Mouse (Mus musculus) stomach, postnatal 0 days (tissue): ENCODE data around the gene Ccl17. TPM values are rescaled to one million over a fixed set of nuclear protein-coding genes. Genes with fewer than 3 reads are reported as not detected.
"Not testable (repeated sequence)": the region's sequence is repeated elsewhere in the genome, so short reads cannot be mapped to it uniquely, and the experiment has no call there.

ENCODE experiments used
- ATAC-seq: fragments of 200-750 bp; cut with Nextera tagmentation; 2 replicates; pipeline ENCODE4 v1.8.0; 2017; ENCODE audit not compliant: low FRiP score, low TSS enrichment
- DNase-seq: peaks from one replicate; pipeline ENCODE4 v3.0.0-alpha.2; 2016; ENCODE audit warnings: low spot score
- H3K27ac ChIP-seq: fragments of 300-500 bp; sonication (generic); replicated peaks from 2 replicates; pipeline ENCODE4 v1.5.1; 2014; ENCODE audit warnings: mild to moderate bottlenecking, control low read depth
- H3K27me3 ChIP-seq: fragments of 300-500 bp; sonication (generic); 2 replicates; pipeline ENCODE4 v1.6.1; 2014; ENCODE audit warnings: low read length; ENCODE audit not compliant: control insufficient read depth, insufficient read depth
- H3K36me3 ChIP-seq: fragments of 300-500 bp; sonication (generic); 2 replicates; pipeline ENCODE4 v1.6.1; 2014; ENCODE audit warnings: low read length, mixed read lengths; ENCODE audit not compliant: control insufficient read depth, insufficient read depth
- H3K4me1 ChIP-seq: fragments of 300-500 bp; sonication (generic); replicated peaks from 2 replicates; pipeline ENCODE4 v1.6.1; 2014; ENCODE audit warnings: antibody characterized with exemption; ENCODE audit not compliant: control insufficient read depth, insufficient read depth
- H3K4me2 ChIP-seq: fragments of 300-500 bp; sonication (generic); replicated peaks from 2 replicates; pipeline ENCODE4 v1.6.1; 2014; ENCODE audit warnings: low read depth, mild to moderate bottlenecking, control low read depth, moderate library complexity
- H3K4me3 ChIP-seq: fragments of 300-500 bp; sonication (generic); 2 replicates; pipeline ENCODE4 v1.5.1; 2014; ENCODE audit warnings: low read depth, low read length, control low read depth
- H3K9ac ChIP-seq: fragments of 300-500 bp; sonication (generic); 2 replicates; pipeline ENCODE4 v1.6.1; 2014; ENCODE audit warnings: mild to moderate bottlenecking, low read length, control low read depth, mixed read lengths
- H3K9me3 ChIP-seq: fragments of 300-500 bp; sonication (generic); 2 replicates; pipeline ENCODE4 v1.6.1; 2016; ENCODE audit warnings: low read length; ENCODE audit not compliant: control insufficient read depth
- CTCF ChIP-seq: IDR thresholded peaks from 2 replicates; pipeline ENCODE4 v1.5.1; 2016; ENCODE audit warnings: antibody characterized with exemption, low read depth, mild to moderate bottlenecking, moderate library complexity
- EP300 ChIP-seq: optimal IDR thresholded peaks from 2 replicates; pipeline ENCODE3; 2016; ENCODE audit warnings: antibody characterized with exemption
- WGBS: fragments of 180-500 bp; shearing (Covaris S2); extraction: QIAGEN DNeasy Blood & Tissue Kit; methylation state at CpG from one replicate; pipeline ENCODE4 v1.1.7; 2014; 5-methylcytosine and 5-hydroxymethylcytosine counted together
- polyA plus RNA-seq: library from polyadenylated mRNA; unstranded; fragments of >200 nt; fragmentation: Nextera tagmentation; extraction: Ambion mirVana; gene quantifications from 2 replicates; pipeline ENCODE4 v1.2.1, GENCODE M21; 2015

The Ccl17 gene
- polyA plus RNA-seq, 1 experiment from 2014 or later: 0.55 TPM

GRCm38 (mm10) chr8:94825170-94825569 lies 14.9 kb downstream of the Ccl17 start:
- no peaks in the 10 kb centered on the region for H3K27me3 ChIP-seq
- no peaks in the 10 kb centered on the region for H3K9me3 ChIP-seq
- H3K9ac ChIP-seq: no peak overlapping the region
- whole genome bisulfite sequencing: 83% methylated on average over 6 of the region's 6 CpGs
- TF ChIP-seq EP300: no peak
- no peak for TF ChIP-seq CTCF
- no peak overlapping the region for H3K27ac ChIP-seq
- H3K4me2 ChIP-seq: no peak overlapping the region
- H3K4me1 ChIP-seq: no peaks in the 10 kb centered on the region
- H3K36me3 ChIP-seq: peaks cover 20% of the 10 kb centered on the region
- no peak for ATAC-seq
- H3K4me3 ChIP-seq: no peak overlapping the region
- DNase-seq: no peak

DNA sequence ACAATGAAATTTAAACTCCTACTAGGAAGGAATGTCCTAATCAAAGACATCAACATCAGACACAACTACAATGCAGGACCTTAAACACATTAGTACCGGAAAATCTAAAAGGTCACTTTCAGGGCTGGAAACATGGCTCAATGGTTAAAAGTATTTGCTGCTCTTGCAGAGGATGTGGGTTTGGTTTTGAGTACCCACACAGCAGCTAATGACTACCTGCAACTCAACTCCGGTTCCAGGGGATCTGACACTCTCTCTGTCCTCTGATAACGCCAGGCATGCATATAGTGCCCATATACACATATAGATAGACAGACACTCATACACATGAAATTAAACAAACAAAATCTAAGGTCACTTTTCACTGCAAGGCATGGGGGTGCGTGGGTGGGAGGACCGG lies 16.0 kb downstream of the Ccl17 start:
- 95% methylated on average over 5 of the region's 5 CpGs for WGBS
- Histone ChIP-seq H3K27me3 (no peaks in the 10 kb centered on the region), H3K9me3 (no peaks in the 10 kb centered on the region), H3K36me3 (peaks cover 20% of the 10 kb centered on the region), H3K4me2 (no peak overlapping the region), H3K4me3 (no peak overlapping the region), H3K4me1 (no peaks in the 10 kb centered on the region), H3K9ac (no peak overlapping the region), H3K27ac (no peak overlapping the region)
- DNase-seq (no peak), ATAC-seq (no peak)
- TF ChIP-seq CTCF (no peak), EP300 (no peak)

GRCm38 (mm10) chr8:94828284-94828683 lies 18.0 kb downstream of the Ccl17 start:
- Histone ChIP-seq H3K27ac (no peak overlapping the region), H3K36me3 (peaks cover 22% of the 10 kb centered on the region), H3K4me2 (no peak overlapping the region), H3K27me3 (no peaks in the 10 kb centered on the region), H3K4me3 (no peak overlapping the region), H3K4me1 (no peaks in the 10 kb centered on the region), H3K9me3 (no peaks in the 10 kb centered on the region), H3K9ac (no peak overlapping the region)
- DNase-seq (no peak), ATAC-seq (no peak)
- WGBS: 83% methylated on average over 6 of the region's 6 CpGs
- TF ChIP-seq CTCF: no peak
- TF ChIP-seq EP300: no peak

DNA sequence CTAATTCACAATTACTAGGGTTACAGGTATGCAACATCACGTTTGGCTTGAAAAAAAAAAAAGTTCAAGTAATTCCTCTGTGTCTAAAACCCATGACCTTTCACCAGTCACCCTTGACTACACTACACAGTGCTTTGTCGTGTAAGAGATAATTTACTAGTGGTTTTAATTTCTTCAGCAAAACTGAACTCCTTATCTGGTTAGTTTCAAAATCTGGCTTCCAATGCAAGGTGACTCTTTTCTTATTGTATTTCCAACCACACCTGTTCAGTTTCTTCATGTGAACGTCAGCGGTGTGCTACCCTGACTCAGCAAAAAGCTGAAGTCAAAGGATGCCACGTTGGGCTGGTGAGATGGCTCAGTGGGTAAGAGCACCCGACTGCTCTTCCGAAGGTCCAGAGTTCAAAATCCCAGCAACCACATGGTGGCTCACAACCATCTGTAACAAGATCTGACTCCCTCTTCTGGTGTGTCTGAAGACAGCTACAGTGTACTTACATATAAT lies 23.7 kb downstream of the Ccl17 start:
- not testable (repeated sequence) for H3K4me3 ChIP-seq, H3K4me2 ChIP-seq, H3K9ac ChIP-seq, H3K4me1 ChIP-seq, DNase-seq, H3K27me3 ChIP-seq, ATAC-seq, H3K27ac ChIP-seq, H3K36me3 ChIP-seq, H3K9me3 ChIP-seq
- WGBS: 60% methylated on average over 7 of the region's 7 CpGs

DNA sequence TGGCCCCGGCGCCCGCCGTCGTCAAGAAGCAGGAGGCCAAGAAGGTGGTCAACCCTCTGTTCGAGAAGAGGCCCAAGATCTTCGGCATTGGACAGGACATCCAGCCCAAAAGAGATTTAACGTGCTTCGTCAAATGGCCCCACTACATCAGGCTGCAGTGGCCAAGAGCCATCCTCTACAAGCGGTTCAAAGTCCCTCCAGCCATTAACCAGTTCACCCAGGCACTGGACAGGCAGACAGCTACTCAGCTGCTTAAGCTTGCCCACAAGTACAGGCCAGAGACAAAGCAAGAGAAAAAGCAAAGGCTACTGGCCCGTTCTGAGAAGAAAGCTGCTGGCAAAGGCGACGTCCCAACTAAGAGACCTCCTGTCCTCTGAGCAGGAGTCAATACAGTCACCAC lies 25.5 kb downstream of the Ccl17 start:
- not testable (repeated sequence) for H3K4me1 ChIP-seq, ATAC-seq, H3K4me3 ChIP-seq, H3K27me3 ChIP-seq, H3K9me3 ChIP-seq, H3K36me3 ChIP-seq, DNase-seq, H3K4me2 ChIP-seq, H3K27ac ChIP-seq, H3K9ac ChIP-seq
- 96% methylated on average over 13 of the region's 13 CpGs for WGBS

GRCm38 (mm10) chr8:94836456-94837240 lies 26.4 kb downstream of the Ccl17 start:
- Histone ChIP-seq H3K36me3 (peaks cover 3% of the 10 kb centered on the region; the same call in 1 of the 2 replicates), H3K4me1 (no peaks in the 10 kb centered on the region), H3K4me2 (peak overlapping the region; percentile 82), H3K27ac (0 out of 2 replicates have a peak overlapping the region, but pooled peaks have one; percentile 8), H3K4me3 (peak overlapping the region; percentile 89; the same call in 1 of the 2 replicates), H3K27me3 (no peaks in the 10 kb centered on the region), H3K9me3 (no peaks in the 10 kb centered on the region), H3K9ac (peak overlapping the region; percentile 38; the same call in 1 of the 2 replicates)
- WGBS: 51% methylated on average over 11 of the region's 11 CpGs
- no peak for DNase-seq
- no peak for ATAC-seq
- no peak for TF ChIP-seq CTCF
- no peak for TF ChIP-seq EP300
